Mouse (Mus musculus) testis, postnatal 10 days (tissue): ENCODE measurements around the gene Zfp772.
"Not testable (repeated sequence)": the region's sequence is repeated elsewhere in the genome, so short reads cannot be mapped to it uniquely, and the experiment has no call there.

Experiments used
- DNase-seq: peaks from one replicate; pipeline ENCODE4 v3.0.0; 2021; ENCODE audit warnings: low spot score

Gene Zfp772

GRCm38 (mm10) chr7:7209313-7210151 lies at the start of gene Zfp772:
Gene Zfp772 (minus strand): TSS chr7:7209998.
- DNase-seq, result peak; percentile 40

- DNase-seq, result not testable (repeated sequence)
Observed at GRCm38 (mm10) chr7:7247228-7247627, 37.4 kb upstream of the Zfp772 start, which contains the start of gene Vmn2r29. Gene Vmn2r29 (minus strand): TSS chr7:7247328.

- peak; percentile 81 for DNase-seq
Observed at GRCm38 (mm10) chr7:7188191-7188942, 21.4 kb downstream of the Zfp772 start.

- DNase-seq, result no peak
Observed at GRCm38 (mm10) chr7:7187417-7188190, 22.2 kb downstream of the Zfp772 start.

GRCm38 (mm10) chr7:7185897-7186296 lies 23.9 kb downstream of the Zfp772 start:
- no peak for DNase-seq

- peak; percentile 48 for DNase-seq
Observed at GRCm38 (mm10) chr7:7171227-7172147, 38.3 kb downstream of the Zfp772 start, which contains the start of gene Zfp418. Gene Zfp418 (plus strand): TSS chr7:7171330.
